Mouse (Mus musculus) lung, postnatal 0 days (tissue): ENCODE measurements at regions not wholly inside any gene's neighbourhood (a gene's known extent, or its start where the extent isn't known, plus 50 kb on each side); places are given as distances from the start of the nearest gene placed in this dataset.
"Not testable (repeated sequence)": the region's sequence is repeated elsewhere in the genome, so short reads cannot be mapped to it uniquely, and the experiment has no call there.

ENCODE experiments used
- ATAC-seq: fragments of 200-750 bp; cut with Nextera tagmentation; 2 replicates; pipeline ENCODE4 v1.8.0; 2017; ENCODE audit warnings: moderate library complexity
- DNase-seq: peaks from one replicate; pipeline ENCODE4 v3.0.0-alpha.2; 2016; ENCODE audit warnings: low spot score
- H3K27ac ChIP-seq: fragments of 300-500 bp; sonication (generic); 2 replicates; pipeline ENCODE4 v1.5.1; 2014; ENCODE audit warnings: antibody characterized with exemption, mild to moderate bottlenecking, low read length, mixed read lengths
- H3K27me3 ChIP-seq: fragments of 300-500 bp; sonication (generic); replicated peaks from 2 replicates; pipeline ENCODE4 v1.6.1; 2014; ENCODE audit warnings: low read length, mixed read lengths; ENCODE audit not compliant: insufficient read depth
- H3K36me3 ChIP-seq: fragments of 300-500 bp; sonication (generic); 2 replicates; pipeline ENCODE4 v1.6.1; 2014; ENCODE audit warnings: low read length, mixed read lengths; ENCODE audit not compliant: insufficient read depth
- H3K4me1 ChIP-seq: fragments of 300-500 bp; sonication (generic); 2 replicates; pipeline ENCODE4 v1.6.1; 2014; ENCODE audit warnings: antibody characterized with exemption, low read depth, low read length, mixed read lengths; ENCODE audit not compliant: insufficient read depth
- H3K4me2 ChIP-seq: fragments of 300-500 bp; sonication (generic); replicated peaks from 2 replicates; pipeline ENCODE4 v1.6.1; 2014; ENCODE audit warnings: low read depth, mild to moderate bottlenecking, low read length, moderate library complexity, mixed read lengths
- H3K4me3 ChIP-seq: fragments of 300-500 bp; sonication (generic); 2 replicates; pipeline ENCODE4 v1.5.1; 2014; ENCODE audit warnings: low read depth, low read length
- H3K9ac ChIP-seq: fragments of 300-500 bp; sonication (generic); replicated peaks from 2 replicates; pipeline ENCODE4 v1.6.1; 2014; ENCODE audit warnings: low read depth, mild to moderate bottlenecking
- H3K9me3 ChIP-seq: fragments of 300-500 bp; sonication (generic); 2 replicates; pipeline ENCODE4 v1.6.1; 2016; ENCODE audit warnings: low read length, mixed read lengths
- CTCF ChIP-seq: IDR thresholded peaks from 2 replicates; pipeline ENCODE4 v1.5.1; 2016; ENCODE audit warnings: antibody characterized with exemption, mild to moderate bottlenecking
- EP300 ChIP-seq: IDR thresholded peaks from 2 replicates; pipeline ENCODE4 v1.6.1; 2016; ENCODE audit warnings: antibody characterized with exemption, mild to moderate bottlenecking, control low read depth
- WGBS: fragments of 180-500 bp; shearing (Covaris S2); extraction: QIAGEN DNeasy Blood & Tissue Kit; methylation state at CpG from one replicate; pipeline ENCODE4 v1.1.7; 2014; 5-methylcytosine and 5-hydroxymethylcytosine counted together

DNA sequence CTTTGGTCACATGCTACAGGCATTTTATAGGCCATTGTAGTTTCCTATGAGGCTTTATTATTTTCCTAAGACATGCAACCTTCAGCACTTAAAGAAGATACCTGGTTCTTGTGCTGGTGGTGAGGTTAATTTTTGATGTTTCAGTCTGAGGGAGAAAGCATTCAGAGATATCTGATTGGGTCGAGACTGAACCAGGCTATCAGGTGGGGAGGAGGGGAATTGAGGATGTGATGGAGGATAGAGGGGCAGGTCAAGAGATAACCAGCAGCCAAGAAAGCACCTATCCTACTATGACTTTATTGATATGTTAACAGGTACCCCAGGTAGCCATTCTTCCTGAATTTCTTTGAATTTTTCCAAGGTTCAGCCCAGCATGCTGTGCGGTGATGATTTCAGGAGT is 74.1 kb upstream of the Zfp988 start:
- not testable (repeated sequence) for H3K9ac ChIP-seq, H3K4me1 ChIP-seq, ATAC-seq, H3K27me3 ChIP-seq, H3K36me3 ChIP-seq, H3K4me2 ChIP-seq, H3K27ac ChIP-seq, H3K4me3 ChIP-seq
- DNase-seq, result peak; percentile 3
- H3K9me3 ChIP-seq, result peaks cover 15% of the 10 kb centered on the region; the same call in 1 of the 2 replicates
- 70% methylated on average over 2 of the region's 2 CpGs for WGBS

DNA sequence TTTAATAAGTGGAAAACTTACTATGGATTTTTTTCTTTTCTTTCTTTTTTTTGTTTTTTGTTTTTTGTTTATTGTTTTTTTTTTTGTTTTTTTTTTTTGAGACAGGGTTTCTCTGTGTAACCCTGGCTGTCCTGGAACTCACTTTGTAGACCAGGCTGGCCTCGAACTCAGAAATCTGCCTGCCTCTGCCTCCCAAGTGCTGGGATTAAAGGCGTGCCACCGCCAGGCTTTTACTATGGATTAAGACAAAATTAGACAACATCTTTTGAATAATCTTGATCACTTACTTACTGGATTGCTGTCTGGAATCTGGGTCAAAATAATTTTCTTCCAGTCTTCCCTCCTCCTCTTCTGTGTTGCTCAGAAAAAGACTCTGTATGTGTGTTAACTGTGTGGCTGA is 73.7 kb upstream of the Zfp988 start:
- ATAC-seq, H3K4me3 ChIP-seq, H3K27ac ChIP-seq: not testable (repeated sequence)

DNA sequence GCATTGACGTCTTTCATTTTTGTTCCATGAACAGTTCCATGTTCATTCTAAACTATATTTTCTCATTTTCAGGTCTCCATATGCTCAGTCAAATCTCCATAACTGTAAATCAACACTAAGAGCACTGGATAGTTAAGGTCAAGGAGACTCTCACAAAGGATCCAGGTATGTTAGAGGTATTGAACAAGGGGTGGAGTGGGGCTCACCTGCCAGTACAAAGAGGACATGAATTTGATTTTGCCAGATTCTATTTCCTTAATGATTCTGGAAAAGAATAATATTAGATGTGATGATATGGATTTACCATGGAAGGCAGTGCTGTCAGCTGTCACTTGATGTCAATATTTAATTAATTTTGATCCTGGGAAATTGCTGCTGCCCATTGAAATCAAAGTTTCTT is 73.2 kb upstream of the Zfp988 start:
- H3K4me3 ChIP-seq, H3K27me3 ChIP-seq, H3K9ac ChIP-seq, H3K36me3 ChIP-seq, ATAC-seq, H3K4me2 ChIP-seq, H3K27ac ChIP-seq, DNase-seq, H3K4me1 ChIP-seq: not testable (repeated sequence)
- H3K9me3 ChIP-seq, result peaks cover 15% of the 10 kb centered on the region; the same call in 1 of the 2 replicates
- WGBS, result 90% methylated on average over 1 of the region's 1 CpGs

More for the DNA sequence above, 73.7 kb upstream of the Zfp988 start:
- H3K9ac ChIP-seq, DNase-seq, H3K4me1 ChIP-seq, H3K27me3 ChIP-seq, H3K36me3 ChIP-seq, H3K4me2 ChIP-seq: not testable (repeated sequence)
- WGBS, result 80% methylated on average over 3 of the region's 3 CpGs
- H3K9me3 ChIP-seq, result peaks cover 15% of the 10 kb centered on the region; the same call in 1 of the 2 replicates

DNA sequence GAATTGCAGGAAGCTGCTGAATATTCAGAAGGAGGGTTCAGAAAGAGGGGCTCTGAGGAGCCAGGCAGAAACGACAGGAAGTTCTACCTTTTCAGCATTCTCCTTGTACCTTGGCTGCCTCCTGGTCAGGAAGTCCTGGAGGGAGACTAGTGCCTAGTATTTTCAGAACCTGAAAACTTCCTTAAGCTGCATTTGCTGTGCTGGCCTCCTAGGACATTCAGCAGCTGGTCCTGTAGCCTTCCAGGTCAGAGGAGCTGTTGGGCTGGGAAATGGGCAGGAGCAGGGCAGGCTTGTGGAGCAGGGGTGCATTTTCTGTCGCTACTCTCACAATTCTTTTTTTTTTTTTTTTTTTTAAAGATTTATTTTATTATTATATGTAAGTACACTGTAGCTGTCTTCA is 71.2 kb upstream of the Zfp988 start:
- H3K4me2 ChIP-seq, H3K36me3 ChIP-seq, H3K4me3 ChIP-seq, ATAC-seq, H3K27ac ChIP-seq, H3K27me3 ChIP-seq, H3K4me1 ChIP-seq, H3K9ac ChIP-seq: not testable (repeated sequence)
- WGBS, result 44% methylated on average over 2 of the region's 2 CpGs
- peaks cover 15% of the 10 kb centered on the region; the same call in 1 of the 2 replicates for H3K9me3 ChIP-seq
- DNase-seq, result peak; percentile 3

DNA sequence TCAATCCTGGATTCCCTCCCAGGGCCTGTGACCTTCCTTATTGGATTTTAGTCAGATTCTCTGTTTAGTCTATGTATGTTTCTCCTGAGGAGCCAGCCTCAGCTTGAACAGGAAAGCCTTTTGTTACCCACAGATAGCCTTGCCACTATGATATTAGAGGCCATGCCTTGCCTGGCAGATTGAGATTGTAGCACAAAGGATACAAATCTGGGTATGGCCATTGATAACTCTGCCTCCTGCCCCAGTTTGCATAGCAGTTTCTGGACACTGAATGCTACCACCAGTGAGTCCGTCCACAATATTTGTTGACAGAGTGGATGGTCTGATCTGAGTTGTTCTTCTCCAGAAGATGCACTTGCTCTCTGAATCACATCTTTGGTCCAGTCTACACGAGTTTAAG is 70.0 kb upstream of the Zfp988 start:
- H3K36me3 ChIP-seq, H3K4me1 ChIP-seq, H3K4me2 ChIP-seq, H3K27ac ChIP-seq, H3K27me3 ChIP-seq, H3K4me3 ChIP-seq, H3K9ac ChIP-seq, ATAC-seq: not testable (repeated sequence)
- DNase-seq, result peak; percentile 3
- peaks cover 15% of the 10 kb centered on the region; the same call in 1 of the 2 replicates for H3K9me3 ChIP-seq
- WGBS, result 49% methylated on average over 2 of the region's 2 CpGs

DNA sequence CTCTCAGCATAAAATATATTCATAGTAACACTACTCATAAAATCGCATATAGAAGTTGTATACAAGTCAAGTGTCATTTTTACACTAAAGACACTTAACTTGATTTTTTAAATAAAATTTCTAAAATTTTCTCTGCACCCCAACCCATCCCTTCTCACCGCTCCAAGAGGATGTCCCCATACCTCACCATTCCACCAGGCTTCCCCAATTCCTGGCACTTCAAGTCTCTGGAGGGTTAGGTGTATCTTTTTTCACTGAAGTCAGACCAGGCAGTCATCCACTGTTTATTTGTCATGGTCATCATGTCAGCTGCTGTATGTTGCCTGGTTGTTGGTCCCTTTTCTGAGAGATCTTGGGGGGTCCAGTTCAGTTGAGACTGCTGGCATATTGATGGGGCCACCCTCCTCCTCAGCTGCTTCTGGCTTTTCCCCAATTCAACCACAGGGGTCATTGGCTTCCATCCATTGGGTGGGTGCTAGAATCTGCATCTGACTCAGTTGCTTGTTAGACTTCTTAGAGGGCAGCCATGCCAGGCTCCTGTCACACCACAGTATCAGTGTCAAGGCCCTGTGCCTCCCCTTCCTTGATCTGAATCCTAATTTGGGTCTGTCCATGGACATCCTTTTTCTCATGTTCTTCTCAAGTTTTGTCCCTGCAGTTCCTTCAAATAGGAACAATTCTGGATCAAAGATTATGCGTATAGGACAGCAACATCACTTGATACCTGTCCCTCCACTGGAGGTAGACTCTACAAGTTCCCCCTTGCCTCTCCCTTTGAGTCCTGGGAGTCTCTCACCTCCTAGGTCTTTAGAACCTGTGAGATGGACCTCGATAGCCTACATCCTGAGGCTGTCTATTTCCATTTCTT is 63.9 kb upstream of the Zfp988 start:
- H3K9ac ChIP-seq, H3K27ac ChIP-seq, H3K9me3 ChIP-seq, ATAC-seq, H3K27me3 ChIP-seq, H3K4me3 ChIP-seq, H3K36me3 ChIP-seq, H3K4me1 ChIP-seq, H3K4me2 ChIP-seq: not testable (repeated sequence)
- peak; percentile 4 for DNase-seq
- WGBS, result 70% methylated on average over 4 of the region's 4 CpGs

DNA sequence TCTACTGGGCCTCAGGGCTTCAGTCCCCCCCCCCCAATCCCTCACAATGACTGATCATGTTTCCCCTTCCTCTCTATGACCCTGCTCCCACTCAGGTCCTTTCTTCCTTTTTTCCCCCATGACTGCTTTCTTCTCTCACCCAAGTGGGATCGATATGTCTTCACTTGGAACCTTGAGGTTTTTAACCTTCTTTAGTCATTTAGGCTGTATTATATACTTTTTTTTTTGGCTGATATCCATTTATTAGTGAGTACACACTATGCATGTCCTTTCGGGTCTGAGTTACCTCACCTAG is 63.3 kb upstream of the Zfp988 start:
- Histone ChIP-seq H3K27ac (no peak overlapping the region), H3K4me3 (no peak overlapping the region), H3K9me3 (peaks cover 7% of the 10 kb centered on the region; the same call in 1 of the 2 replicates), H3K36me3 (no peaks in the 10 kb centered on the region), H3K4me1 (no peaks in the 10 kb centered on the region), H3K9ac (no peak overlapping the region), H3K27me3 (no peaks in the 10 kb centered on the region), H3K4me2 (no peak overlapping the region)
- WGBS, result 73% methylated on average over 2 of the region's 2 CpGs
- TF ChIP-seq EP300 (no peak), CTCF (no peak)
- no peak for ATAC-seq
- DNase-seq, result peak; percentile 3

DNA sequence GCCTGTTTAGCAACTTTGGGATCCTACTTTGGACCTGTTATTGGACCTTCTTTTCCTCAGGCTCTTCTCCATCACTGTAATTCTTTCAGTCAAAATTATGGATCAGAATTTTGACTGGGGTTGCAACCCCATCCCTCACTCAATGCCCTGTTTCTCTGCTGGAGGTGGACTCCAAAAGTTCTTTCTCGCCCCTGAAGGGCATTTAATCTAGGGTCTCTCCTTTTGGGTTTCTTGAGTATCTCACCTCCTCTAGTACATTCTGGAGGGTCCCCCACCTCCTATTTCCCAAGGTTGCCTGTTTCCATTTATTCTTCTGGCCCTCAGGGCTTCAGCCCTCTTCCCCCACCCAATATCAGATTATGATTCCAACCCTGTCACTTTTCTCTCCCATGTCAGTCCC is 56.9 kb upstream of the Zfp988 start:
- ATAC-seq, H3K9me3 ChIP-seq, H3K4me2 ChIP-seq, H3K36me3 ChIP-seq, H3K9ac ChIP-seq, H3K27ac ChIP-seq, H3K27me3 ChIP-seq, H3K4me1 ChIP-seq, H3K4me3 ChIP-seq: not testable (repeated sequence)
- WGBS, result 69% methylated on average over 1 of the region's 1 CpGs
- peak; percentile 4 for DNase-seq
